Mouse (Mus musculus) heart, adult 2 months (tissue): ENCODE data around the gene Eps8l3.

Experiments
- CTCF ChIP-seq: fragments of 200-600 bp; IDR thresholded peaks from 2 replicates; pipeline ENCODE4 v1.8.1; 2022; ENCODE audit warnings: antibody characterized with exemption, mild to moderate bottlenecking, moderate library complexity
- EP300 ChIP-seq: fragments of 200-500 bp; IDR thresholded peaks from 2 replicates; pipeline ENCODE4 v1.6.1; 2011; ENCODE audit warnings: low read depth, low read length, control low read depth; ENCODE audit not compliant: insufficient read depth

DNA sequence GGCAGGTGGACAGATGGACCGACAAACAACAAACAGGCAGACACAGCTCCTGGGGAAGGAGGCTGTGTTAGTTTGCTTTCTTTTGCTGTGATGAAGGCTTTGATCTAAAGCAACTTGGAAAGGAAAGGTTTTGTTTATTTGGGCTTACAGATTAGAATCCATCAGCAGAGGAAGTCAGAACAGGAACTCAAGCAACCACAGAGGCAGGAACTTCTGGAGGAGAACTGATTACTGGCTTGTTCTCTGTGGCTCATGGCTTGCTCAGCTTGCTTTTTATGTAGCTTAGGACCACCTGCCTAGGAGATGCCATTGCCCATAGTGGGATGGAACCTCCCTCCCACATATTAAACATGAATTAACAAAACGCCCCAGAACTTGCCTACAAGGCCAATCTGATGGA lies 14.6 kb upstream of the Eps8l3 start:
- TF ChIP-seq EP300, result no peak
- no peak for TF ChIP-seq CTCF
